Mouse (Mus musculus) kidney, embryonic 14.5 days (tissue): ENCODE measurements around the gene Gm4756. TPM values are rescaled to one million over a fixed set of nuclear protein-coding genes. Genes with fewer than 3 reads are reported as not detected.

ENCODE experiments used
- ATAC-seq: fragments of 200-750 bp; cut with Nextera tagmentation; 2 replicates; pipeline ENCODE4 v1.8.0; 2017; ENCODE audit warnings: moderate number of reproducible peaks, mild to moderate bottlenecking, moderate TSS enrichment, moderate library complexity; ENCODE audit not compliant: low FRiP score, low TSS enrichment
- H3K27ac ChIP-seq: fragments of 300-500 bp; sonication (generic); 2 replicates; pipeline ENCODE4 v1.5.1; 2014; ENCODE audit warnings: low read depth, mild to moderate bottlenecking, low read length, moderate library complexity, mixed read lengths
- H3K27me3 ChIP-seq: fragments of 300-500 bp; sonication (generic); 2 replicates; pipeline ENCODE4 v1.6.1; 2014; ENCODE audit warnings: mild to moderate bottlenecking, low read length; ENCODE audit not compliant: control insufficient read depth, insufficient read depth
- H3K36me3 ChIP-seq: fragments of 300-500 bp; sonication (generic); 2 replicates; pipeline ENCODE4 v1.6.1; 2014; ENCODE audit warnings: low read length, mixed read lengths; ENCODE audit not compliant: control insufficient read depth, insufficient read depth
- H3K4me1 ChIP-seq: fragments of 300-500 bp; sonication (generic); 2 replicates; pipeline ENCODE4 v1.6.1; 2014; ENCODE audit warnings: low read length, mixed read lengths; ENCODE audit not compliant: control insufficient read depth, insufficient read depth
- H3K4me2 ChIP-seq: fragments of 300-500 bp; sonication (generic); replicated peaks from 2 replicates; pipeline ENCODE4 v1.6.1; 2014; ENCODE audit warnings: low read depth, mild to moderate bottlenecking, low read length
- H3K4me3 ChIP-seq: fragments of 300-500 bp; sonication (generic); 2 replicates; pipeline ENCODE4 v1.5.1; 2014; ENCODE audit warnings: mild to moderate bottlenecking, low read length
- H3K9ac ChIP-seq: fragments of 300-500 bp; sonication (generic); 2 replicates; pipeline ENCODE4 v1.6.1; 2014; ENCODE audit warnings: low read depth, mild to moderate bottlenecking, low read length, moderate library complexity
- H3K9me3 ChIP-seq: fragments of 300-500 bp; sonication (generic); 2 replicates; pipeline ENCODE4 v1.6.1; 2016; ENCODE audit warnings: low read length; ENCODE audit not compliant: control insufficient read depth
- WGBS: fragments of 180-500 bp; shearing (Covaris S2); extraction: QIAGEN DNeasy Blood & Tissue Kit; methylation state at CpG from one replicate; pipeline ENCODE4 v1.1.7; 2014; 5-methylcytosine and 5-hydroxymethylcytosine counted together
- polyA plus RNA-seq: library from polyadenylated mRNA; unstranded; fragments of >200 nt; fragmentation: Nextera tagmentation; extraction: Ambion mirVana; gene quantifications from 2 replicates; pipeline ENCODE4 v1.2.1, GENCODE M21; 2014

Gm4756 gene
- polyA plus RNA-seq, 1 experiment from 2014 or later: not detected

DNA sequence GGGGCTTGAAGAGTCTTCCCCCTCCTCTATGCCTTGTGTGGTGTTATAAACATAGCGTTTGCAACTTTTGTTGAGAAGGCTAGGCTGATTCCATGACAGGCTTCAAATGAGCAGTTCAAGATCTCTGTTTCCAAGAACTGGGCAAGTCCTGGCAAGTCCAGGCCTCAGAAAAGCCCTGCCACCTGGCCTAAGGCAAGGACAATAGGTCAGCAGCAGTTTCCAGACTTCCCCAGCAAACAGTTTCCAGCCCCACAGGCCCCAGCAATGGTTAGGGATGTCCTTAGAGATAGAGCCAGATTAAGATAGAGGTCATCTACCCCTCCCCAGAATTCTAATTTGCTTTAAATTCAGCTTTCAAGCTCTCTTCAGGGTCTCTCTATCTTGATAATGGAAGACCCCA is 32.5 kb upstream of the Gm4756 start:
- Histone ChIP-seq H3K4me2 (no peak overlapping the region), H3K36me3 (no peaks in the 10 kb centered on the region), H3K27ac (no peak overlapping the region), H3K4me1 (no peaks in the 10 kb centered on the region), H3K9ac (no peak overlapping the region), H3K27me3 (no peaks in the 10 kb centered on the region), H3K4me3 (no peak overlapping the region), H3K9me3 (no peaks in the 10 kb centered on the region)
- WGBS: 96% methylated on average over 1 of the region's 1 CpGs
- no peak for ATAC-seq

DNA sequence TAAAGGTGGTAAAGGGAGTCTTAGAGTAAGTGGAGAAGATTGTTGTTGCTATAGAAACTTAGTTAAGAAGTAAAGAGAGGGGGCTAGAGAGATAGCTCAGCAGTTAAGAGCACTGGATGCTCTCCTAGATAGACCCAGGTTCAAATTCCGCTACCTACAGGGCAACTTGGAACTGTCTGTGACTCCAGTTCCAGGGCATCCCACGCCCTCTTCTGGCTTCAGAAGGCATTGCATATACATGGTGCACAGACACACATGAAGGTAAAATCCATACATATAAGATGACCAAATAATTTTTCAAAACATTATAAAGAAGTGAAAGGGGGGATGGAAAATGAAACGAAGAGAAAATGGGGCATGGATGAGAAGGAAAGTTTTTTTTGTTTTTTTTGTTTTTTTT is 30.2 kb upstream of the Gm4756 start:
- Histone ChIP-seq H3K9ac (no peak overlapping the region), H3K4me2 (no peak overlapping the region), H3K36me3 (no peaks in the 10 kb centered on the region), H3K9me3 (no peaks in the 10 kb centered on the region), H3K27me3 (no peaks in the 10 kb centered on the region), H3K4me3 (no peak overlapping the region), H3K4me1 (no peaks in the 10 kb centered on the region), H3K27ac (no peak overlapping the region)
- WGBS: 72% methylated on average over 3 of the region's 3 CpGs
- ATAC-seq: no peak

DNA sequence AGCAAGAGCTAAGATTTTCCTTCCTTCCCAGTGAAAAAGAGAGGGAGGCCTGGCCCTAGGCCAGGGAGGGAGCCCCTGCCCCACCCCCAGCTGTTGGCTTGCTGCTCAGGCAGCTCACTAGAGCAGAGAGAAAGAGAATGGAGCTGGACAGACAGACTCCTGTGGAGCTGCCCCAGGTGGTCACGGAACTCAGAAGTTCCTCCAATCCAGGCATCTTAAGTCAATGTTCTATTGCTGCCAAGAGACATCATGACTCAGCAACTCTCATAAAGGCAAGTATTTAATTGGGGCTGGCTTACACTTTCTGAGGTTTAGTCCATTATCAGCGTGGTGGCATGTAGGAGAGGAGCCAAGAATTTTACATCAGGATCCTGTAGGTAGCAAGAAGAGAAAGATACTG is 25.4 kb upstream of the Gm4756 start:
- WGBS: 70% methylated on average over 2 of the region's 2 CpGs
- Histone ChIP-seq H3K9me3 (no peaks in the 10 kb centered on the region), H3K27me3 (no peaks in the 10 kb centered on the region), H3K36me3 (no peaks in the 10 kb centered on the region), H3K4me2 (no peak overlapping the region), H3K4me3 (no peak overlapping the region), H3K4me1 (no peaks in the 10 kb centered on the region), H3K27ac (no peak overlapping the region), H3K9ac (no peak overlapping the region)
- ATAC-seq: no peak

DNA sequence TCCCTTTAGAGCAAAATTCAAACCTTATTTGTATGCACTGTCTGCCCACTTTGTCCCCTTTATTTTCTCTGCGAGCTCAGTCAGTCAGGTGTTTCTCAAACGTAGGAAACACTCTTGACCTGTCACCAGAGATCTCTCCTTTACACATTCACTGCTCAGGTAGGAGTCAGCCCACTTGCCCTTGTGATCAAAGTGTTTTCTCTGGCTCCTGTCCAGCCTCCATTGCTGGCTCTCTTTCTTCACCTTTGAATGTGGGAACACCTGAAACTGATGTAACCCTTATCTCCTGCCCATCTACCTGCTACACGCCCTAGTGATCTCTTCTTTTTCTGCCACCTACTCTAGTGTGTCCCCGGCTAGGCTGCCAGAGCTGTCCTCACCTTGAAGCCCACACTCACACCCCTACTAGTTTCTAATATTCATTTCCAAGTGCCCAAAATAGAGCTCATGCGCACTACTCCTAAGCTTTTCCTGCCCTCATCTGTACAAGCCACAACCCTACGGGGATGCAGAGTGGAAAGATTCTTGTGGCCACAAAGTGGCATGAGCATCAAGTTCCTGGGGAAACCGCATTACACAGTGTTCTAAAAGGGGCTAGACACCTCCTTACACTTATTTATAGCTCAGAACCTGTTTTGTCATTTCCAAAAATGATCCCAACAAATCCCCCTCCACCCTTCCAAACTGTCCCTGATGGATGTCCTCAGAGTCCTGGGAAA is 24.8 kb upstream of the Gm4756 start:
- no peaks in the 10 kb centered on the region for H3K36me3 ChIP-seq
- no peak overlapping the region for H3K4me3 ChIP-seq
- no peak overlapping the region for H3K27ac ChIP-seq
- H3K9ac ChIP-seq: no peak overlapping the region
- H3K4me1 ChIP-seq: no peaks in the 10 kb centered on the region
- 72% methylated on average over 7 of the region's 7 CpGs for WGBS
- H3K4me2 ChIP-seq: no peak overlapping the region
- ATAC-seq: no peak
- no peaks in the 10 kb centered on the region; the same call in 1 of the 2 replicates for H3K9me3 ChIP-seq
- no peaks in the 10 kb centered on the region for H3K27me3 ChIP-seq

DNA sequence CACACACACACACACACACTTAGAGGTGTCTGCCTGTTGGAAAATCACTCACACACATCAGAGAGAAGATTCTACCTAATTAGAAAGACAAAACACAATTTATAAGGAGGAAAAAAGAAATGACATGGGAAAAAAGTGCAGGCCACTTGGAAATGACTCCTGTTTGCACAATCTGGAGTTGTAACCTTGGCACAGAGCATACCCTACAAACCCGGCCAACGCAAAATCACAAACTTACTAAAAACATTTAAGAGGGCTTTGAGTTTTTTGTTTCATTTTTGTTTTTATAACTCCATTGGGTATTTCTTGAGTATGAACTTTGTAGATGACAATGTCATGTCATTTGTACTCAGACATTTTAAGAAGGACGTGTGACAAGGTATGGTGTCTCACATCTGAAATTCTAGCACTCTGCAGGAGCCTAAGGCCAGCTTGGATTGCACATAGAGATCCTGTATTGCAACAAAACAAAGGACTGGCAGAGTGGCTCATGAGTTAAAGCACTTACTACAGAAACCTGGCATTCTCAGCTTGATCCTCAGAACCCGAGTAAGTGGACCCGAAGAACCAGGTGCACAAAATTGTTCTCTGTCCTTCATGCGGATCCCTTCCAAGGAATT is 22.2 kb upstream of the Gm4756 start:
- H3K27me3 ChIP-seq: no peaks in the 10 kb centered on the region
- WGBS: 90% methylated on average over 6 of the region's 6 CpGs
- no peak for ATAC-seq
- H3K27ac ChIP-seq: no peak overlapping the region
- H3K4me1 ChIP-seq: no peaks in the 10 kb centered on the region
- H3K4me3 ChIP-seq: no peak overlapping the region
- H3K9ac ChIP-seq: no peak overlapping the region
- no peaks in the 10 kb centered on the region; the same call in 1 of the 2 replicates for H3K9me3 ChIP-seq
- H3K36me3 ChIP-seq: no peaks in the 10 kb centered on the region
- no peak overlapping the region for H3K4me2 ChIP-seq

DNA sequence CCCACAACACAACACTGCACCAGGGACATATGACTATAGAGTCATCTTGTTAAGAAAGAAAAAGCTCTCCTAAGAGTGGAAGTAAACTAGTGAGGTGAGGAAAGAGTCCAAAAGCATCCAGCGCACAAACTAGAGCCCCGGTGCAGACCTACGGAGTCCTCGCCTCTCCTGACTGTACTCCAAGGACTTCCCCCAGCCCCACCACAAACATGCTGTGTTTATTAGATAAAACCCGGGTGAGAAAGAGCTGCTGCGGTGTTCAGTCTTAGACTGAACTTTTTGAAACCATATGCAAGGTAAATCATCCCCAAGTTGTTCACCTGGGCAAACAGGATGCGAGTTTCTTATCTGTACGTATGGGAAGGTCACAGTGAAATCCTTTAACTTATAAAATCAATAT is 21.5 kb upstream of the Gm4756 start:
- no peak overlapping the region for H3K27ac ChIP-seq
- WGBS: 93% methylated on average over 8 of the region's 8 CpGs
- no peaks in the 10 kb centered on the region for H3K4me1 ChIP-seq
- H3K36me3 ChIP-seq: no peaks in the 10 kb centered on the region
- H3K9ac ChIP-seq: no peak overlapping the region
- no peaks in the 10 kb centered on the region for H3K27me3 ChIP-seq
- H3K9me3 ChIP-seq: no peaks in the 10 kb centered on the region; the same call in 1 of the 2 replicates
- ATAC-seq: no peak
- no peak overlapping the region for H3K4me2 ChIP-seq
- no peak overlapping the region for H3K4me3 ChIP-seq

DNA sequence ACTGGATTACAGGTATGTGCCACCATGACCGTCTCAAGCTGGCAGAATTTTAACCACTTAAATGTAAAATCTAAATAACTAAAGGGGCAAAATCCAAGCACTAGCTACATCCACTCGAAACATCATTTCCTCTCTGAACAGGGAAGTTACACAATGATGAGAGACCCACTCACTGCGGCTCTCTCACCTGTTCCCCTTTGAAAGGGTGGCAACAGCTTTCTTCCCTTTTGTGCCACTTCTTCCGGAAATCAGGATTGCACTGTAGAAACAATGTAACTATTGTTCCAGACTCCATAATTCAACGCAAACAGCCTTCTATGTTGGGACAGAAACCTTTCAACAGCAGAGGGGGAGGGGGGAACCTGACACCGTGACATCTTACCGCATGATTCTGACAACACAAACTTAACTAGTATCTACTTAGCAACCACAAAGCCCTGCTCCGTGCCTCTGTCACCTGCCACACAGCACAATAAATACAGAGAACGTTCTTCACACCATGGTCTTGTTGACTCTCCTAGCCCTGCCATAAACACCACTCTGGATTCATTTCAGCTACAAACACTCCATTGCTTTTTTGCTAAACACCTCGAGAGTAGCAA is 18.5 kb upstream of the Gm4756 start:
- WGBS: 52% methylated on average over 10 of the region's 10 CpGs
- Histone ChIP-seq H3K9me3 (no peaks in the 10 kb centered on the region; the same call in 1 of the 2 replicates), H3K4me3 (no peak overlapping the region), H3K9ac (no peak overlapping the region), H3K27ac (no peak overlapping the region), H3K4me2 (no peak overlapping the region), H3K36me3 (no peaks in the 10 kb centered on the region), H3K4me1 (peaks cover 7% of the 10 kb centered on the region; the same call in 1 of the 2 replicates), H3K27me3 (no peaks in the 10 kb centered on the region)
- ATAC-seq: no peak

DNA sequence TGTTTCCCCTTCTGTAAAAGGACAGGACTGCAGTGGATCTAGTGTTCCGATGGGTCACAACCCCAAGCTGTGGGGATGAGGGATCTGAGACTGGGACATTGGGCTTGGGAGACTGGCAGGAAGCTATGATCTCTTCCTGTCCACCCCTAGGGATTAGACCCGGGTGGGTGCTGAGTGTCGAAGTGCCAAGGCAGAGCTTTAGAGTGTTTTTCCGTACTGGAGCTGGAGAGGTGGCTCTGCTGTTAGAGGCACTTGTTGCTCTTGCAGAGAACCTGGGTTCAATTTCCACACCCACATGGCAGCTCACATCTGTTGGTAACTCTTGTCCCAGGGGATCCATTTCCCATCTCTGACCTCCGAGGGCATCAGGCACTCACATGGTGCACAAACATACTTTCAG is 16.6 kb upstream of the Gm4756 start:
- Histone ChIP-seq H3K27ac (no peak overlapping the region), H3K9me3 (no peaks in the 10 kb centered on the region; the same call in 1 of the 2 replicates), H3K4me1 (peaks cover 7% of the 10 kb centered on the region; the same call in 1 of the 2 replicates), H3K9ac (no peak overlapping the region), H3K4me3 (no peak overlapping the region), H3K36me3 (no peaks in the 10 kb centered on the region), H3K27me3 (no peaks in the 10 kb centered on the region), H3K4me2 (no peak overlapping the region)
- no peak for ATAC-seq
- WGBS: 71% methylated on average over 5 of the region's 5 CpGs
